Mouse (Mus musculus) induced T-regulatory cell, adult 2 months (primary cell): ENCODE data around the gene Tstd3.
A peak's percentile ranks its signal among the peaks of the same experiment; 100 is the strongest.

Experiments
- DNase-seq: peaks from one replicate; pipeline ENCODE4 v3.0.0-alpha.2; 2012; ENCODE audit warnings: low read depth

Gene Tstd3

GRCm38 (mm10) chr4:21766863-21767304 lies at the start of gene Tstd3, which contains the start of gene Usp45:
Gene Tstd3 (minus strand): TSS chr4:21767212.
Gene Usp45 (plus strand): TSS chr4:21767156.
- peak; percentile 86 for DNase-seq

GRCm38 (mm10) chr4:21814029-21814428 lies 47.0 kb upstream of the Tstd3 start:
- peak; percentile 77 for DNase-seq

- DNase-seq, result no peak
Measured at GRCm38 (mm10) chr4:21812635-21813034, 45.6 kb upstream of the Tstd3 start.

GRCm38 (mm10) chr4:21810608-21811007 lies 43.6 kb upstream of the Tstd3 start:
- no peak for DNase-seq

GRCm38 (mm10) chr4:21807204-21807603 lies 40.2 kb upstream of the Tstd3 start:
- DNase-seq, result no peak

GRCm38 (mm10) chr4:21801620-21802019 lies 34.6 kb upstream of the Tstd3 start:
- no peak for DNase-seq

- DNase-seq, result no peak
Measured at GRCm38 (mm10) chr4:21801013-21801412, 34.0 kb upstream of the Tstd3 start.

GRCm38 (mm10) chr4:21793631-21794030 lies 26.6 kb upstream of the Tstd3 start:
- DNase-seq, result no peak

- no peak for DNase-seq
Measured at GRCm38 (mm10) chr4:21789836-21790235, 22.8 kb upstream of the Tstd3 start.

GRCm38 (mm10) chr4:21788903-21789302 lies 21.9 kb upstream of the Tstd3 start:
- DNase-seq, result no peak

- no peak for DNase-seq
Measured at GRCm38 (mm10) chr4:21786268-21786667, 19.3 kb upstream of the Tstd3 start.

- DNase-seq, result no peak
Measured at GRCm38 (mm10) chr4:21780816-21781726, 14.1 kb upstream of the Tstd3 start.

GRCm38 (mm10) chr4:21776946-21777265 lies 9.9 kb upstream of the Tstd3 start:
- peak; percentile 67 for DNase-seq

GRCm38 (mm10) chr4:21776091-21776945 lies 9.3 kb upstream of the Tstd3 start:
- DNase-seq, result peak; percentile 94

GRCm38 (mm10) chr4:21772306-21772705 lies 5.3 kb upstream of the Tstd3 start:
- peak; percentile 39 for DNase-seq

GRCm38 (mm10) chr4:21771064-21771463 lies 4.1 kb upstream of the Tstd3 start:
- DNase-seq, result no peak

- peak; percentile 48 for DNase-seq
Measured at GRCm38 (mm10) chr4:21766171-21766862, 695 bp downstream of the Tstd3 start.

GRCm38 (mm10) chr4:21763827-21764226 lies 3.2 kb downstream of the Tstd3 start:
- no peak for DNase-seq

- no peak for DNase-seq
Measured at GRCm38 (mm10) chr4:21761416-21762160, 5.4 kb downstream of the Tstd3 start.

GRCm38 (mm10) chr4:21758860-21759259 lies 8.2 kb downstream of the Tstd3 start:
- no peak for DNase-seq

- peak; percentile 47 for DNase-seq
Measured at GRCm38 (mm10) chr4:21755123-21755789, 11.8 kb downstream of the Tstd3 start.
